Mouse (Mus musculus) MEL (cell line): ENCODE results near the gene Gm49342. TPM values are rescaled to one million over a fixed set of nuclear protein-coding genes. Genes with fewer than 3 reads are reported as not detected.

Source experiments
- DNase-seq: peaks from one replicate; pipeline ENCODE4 v3.0.0; 2011; ENCODE audit warnings: low read depth, low spot score
- H3K27ac ChIP-seq: 2 replicates; pipeline ENCODE4 v1.5.1; 2012; ENCODE audit warnings: low read depth, mild to moderate bottlenecking, control low read depth, low read length, moderate library complexity; ENCODE audit not compliant: control insufficient read depth
- H3K27me3 ChIP-seq, 2 experiments: fragments of 150-350 bp in 1 of 2; sonication (generic) in 1 of 2; 2 replicates each; pipeline ENCODE4 v1.6.1; 2012; ENCODE audit warnings: low read length in 2 of 2, mild to moderate bottlenecking in 2 of 2, improper control_type of control experiment in 1 of 2, moderate library complexity in 1 of 2; ENCODE audit not compliant: insufficient read depth in 2 of 2, control insufficient read depth in 1 of 2
- H3K36me3 ChIP-seq, 2 experiments: 2 replicates each; pipeline ENCODE4 v1.6.1; 2012 to 2014; ENCODE audit warnings: low read length in 2 of 2, improper control_type of control experiment in 1 of 2, inconsistent platforms in 1 of 2, mild to moderate bottlenecking in 1 of 2; ENCODE audit not compliant: insufficient read depth in 2 of 2, control insufficient read depth in 1 of 2
- H3K4me1 ChIP-seq, 2 experiments: fragments of 150-350 bp in 1 of 2; sonication (generic) in 1 of 2; 2 replicates each; pipeline ENCODE4 v1.6.1; 2012; ENCODE audit warnings: low read length in 2 of 2, improper control_type of control experiment in 1 of 2, mild to moderate bottlenecking in 1 of 2; ENCODE audit not compliant: insufficient read depth in 2 of 2, control insufficient read depth in 1 of 2
- H3K4me3 ChIP-seq, 2 experiments: fragments of 150-350 bp in 1 of 2; sonication (generic) in 1 of 2; 2 replicates each; pipeline ENCODE4 v1.5.1; 2012; ENCODE audit warnings: low read depth in 2 of 2, low read length in 2 of 2, mild to moderate bottlenecking in 2 of 2, moderate library complexity in 2 of 2, control low read depth in 1 of 2, improper control_type of control experiment in 1 of 2; ENCODE audit not compliant: control insufficient read depth in 1 of 2, insufficient read depth in 1 of 2
- H3K79me2 ChIP-seq: 2 replicates; pipeline ENCODE4 v1.6.1; 2012; ENCODE audit warnings: mild to moderate bottlenecking, low read length, moderate library complexity; ENCODE audit not compliant: control insufficient read depth, poor library complexity, insufficient read depth
- H3K9ac ChIP-seq: 2 replicates; pipeline ENCODE4 v1.6.1; 2012; ENCODE audit warnings: low read depth, mild to moderate bottlenecking, control low read depth, low read length, moderate library complexity; ENCODE audit not compliant: control insufficient read depth, poor library complexity, severe bottlenecking
- H3K9me3 ChIP-seq: fragments of 150-350 bp; sonication (generic); replicated peaks from 2 replicates; pipeline ENCODE4 v1.6.1; 2012; ENCODE audit warnings: mild to moderate bottlenecking, low read length, improper control_type of control experiment, moderate library complexity; ENCODE audit not compliant: insufficient read depth
- BHLHE40 ChIP-seq: IDR thresholded peaks from 2 replicates; pipeline ENCODE4 v1.6.1; 2012; ENCODE audit warnings: low read depth, mild to moderate bottlenecking, inconsistent platforms, low read length, improper control_type of control experiment, borderline replicate concordance
- CHD2 ChIP-seq: IDR thresholded peaks from 2 replicates; pipeline ENCODE4 v1.6.1; 2011; ENCODE audit warnings: low read length, improper control_type of control experiment
- CTCF ChIP-seq, 3 experiments: IDR thresholded peaks in 2 of 3; conservative IDR thresholded peaks in 1 of 3; 2 replicates each; pipeline ENCODE4 v1.5.1; 2011 to 2012; ENCODE audit warnings: low read length in 3 of 3, low read depth in 2 of 3, mild to moderate bottlenecking in 2 of 3, improper control_type of control experiment in 1 of 3, inconsistent platforms in 1 of 3, mixed read lengths in 1 of 3, moderate library complexity in 1 of 3; ENCODE audit not compliant: control insufficient read depth in 1 of 3, insufficient read depth in 1 of 3, poor library complexity in 1 of 3, severe bottlenecking in 1 of 3
- ELF1 ChIP-seq: IDR thresholded peaks from 2 replicates; pipeline ENCODE4 v1.6.1; 2014; ENCODE audit warnings: low read depth, mild to moderate bottlenecking, inconsistent platforms, low read length, improper control_type of control experiment, moderate library complexity
- EP300 ChIP-seq, 2 experiments: IDR thresholded peaks; 2 replicates each; pipeline ENCODE4 v1.6.1; 2011; ENCODE audit warnings: improper control_type of control experiment in 2 of 2, low read length in 2 of 2, low read depth in 1 of 2, mild to moderate bottlenecking in 1 of 2
- ETS1 ChIP-seq: IDR thresholded peaks from 2 replicates; pipeline ENCODE4 v1.6.1; 2012; ENCODE audit warnings: low read depth, mild to moderate bottlenecking, inconsistent platforms, low read length, improper control_type of control experiment, moderate library complexity
- GABPA ChIP-seq: IDR thresholded peaks from 2 replicates; pipeline ENCODE4 v1.6.1; 2012; ENCODE audit warnings: low read depth, mild to moderate bottlenecking, inconsistent platforms, low read length, improper control_type of control experiment, moderate library complexity
- HCFC1 ChIP-seq: IDR thresholded peaks from 2 replicates; pipeline ENCODE4 v1.6.1; 2012; ENCODE audit warnings: low read depth, mild to moderate bottlenecking, inconsistent platforms, low read length, improper control_type of control experiment, moderate library complexity
- MAFK ChIP-seq: IDR thresholded peaks from 2 replicates; pipeline ENCODE4 v1.6.1; 2011; ENCODE audit warnings: low read depth, mild to moderate bottlenecking, low read length, improper control_type of control experiment, borderline replicate concordance
- MAX ChIP-seq: IDR thresholded peaks from 2 replicates; pipeline ENCODE4 v1.6.1; 2011; ENCODE audit warnings: low read length, improper control_type of control experiment
- MEF2A ChIP-seq: IDR thresholded peaks from 2 replicates; pipeline ENCODE4 v1.6.1; 2014; ENCODE audit warnings: low read depth, mild to moderate bottlenecking, inconsistent platforms, low read length, improper control_type of control experiment; ENCODE audit not compliant: poor library complexity, insufficient replicate concordance, severe bottlenecking; ENCODE audit errors: extremely low read depth
- MXI1 ChIP-seq: IDR thresholded peaks from 2 replicates; pipeline ENCODE4 v1.6.1; 2011; ENCODE audit warnings: mild to moderate bottlenecking, low read depth, low read length, improper control_type of control experiment
- MYB ChIP-seq: IDR thresholded peaks from 2 replicates; pipeline ENCODE4 v1.6.1; 2011; ENCODE audit warnings: mild to moderate bottlenecking, low read depth, low read length, improper control_type of control experiment
- NELFE ChIP-seq: IDR thresholded peaks from 2 replicates; pipeline ENCODE4 v1.6.1; 2011; ENCODE audit warnings: low read depth, low read length, improper control_type of control experiment
- POLR2A ChIP-seq, 2 experiments: IDR thresholded peaks; 2 replicates each; pipeline ENCODE4 v1.6.1; 2011 to 2012; ENCODE audit warnings: low read length in 2 of 2, mild to moderate bottlenecking in 2 of 2, control low read depth in 1 of 2, improper control_type of control experiment in 1 of 2, low read depth in 1 of 2, moderate library complexity in 1 of 2; ENCODE audit not compliant: control insufficient read depth in 1 of 2, insufficient read depth in 1 of 2, poor library complexity in 1 of 2
- POLR2AphosphoS2 ChIP-seq: IDR thresholded peaks from 2 replicates; pipeline ENCODE4 v1.6.1; 2011; ENCODE audit warnings: low read length, improper control_type of control experiment
- POLR2AphosphoS5 ChIP-seq: IDR thresholded peaks from 2 replicates; pipeline ENCODE4 v1.6.1; 2012; ENCODE audit warnings: low read depth, borderline replicate concordance, mild to moderate bottlenecking, inconsistent platforms, low read length, moderate library complexity, mixed read lengths
- RAD21 ChIP-seq: IDR thresholded peaks from 2 replicates; pipeline ENCODE4 v1.6.1; 2011; ENCODE audit warnings: mild to moderate bottlenecking, low read depth, low read length, improper control_type of control experiment
- SMC3 ChIP-seq: IDR thresholded peaks from 2 replicates; pipeline ENCODE4 v1.6.1; 2011; ENCODE audit warnings: low read depth, low read length, improper control_type of control experiment
- TAL1 ChIP-seq: IDR thresholded peaks from 2 replicates; pipeline ENCODE4 v1.6.1; 2012; ENCODE audit warnings: mild to moderate bottlenecking, inconsistent platforms, low read length, moderate library complexity, mixed read lengths
- TBP ChIP-seq: IDR thresholded peaks from 2 replicates; pipeline ENCODE4 v1.8.0; 2011; ENCODE audit warnings: low read depth, low read length, improper control_type of control experiment
- USF2 ChIP-seq, 2 experiments: IDR thresholded peaks; 2 replicates each; pipeline ENCODE4 v1.6.1; 2011 to 2012; ENCODE audit warnings: improper control_type of control experiment in 2 of 2, low read length in 2 of 2, borderline replicate concordance in 1 of 2, inconsistent platforms in 1 of 2, low read depth in 1 of 2, mild to moderate bottlenecking in 1 of 2; ENCODE audit not compliant: insufficient read depth in 1 of 2
- ZKSCAN1 ChIP-seq: IDR thresholded peaks from 2 replicates; pipeline ENCODE4 v1.6.1; 2012; ENCODE audit warnings: low read depth, mild to moderate bottlenecking, inconsistent platforms, low read length, improper control_type of control experiment, moderate library complexity
- polyA plus RNA-seq, 2 experiments: library from polyadenylated mRNA; stranded (reverse) in 1 of 2; unstranded in 1 of 2; fragments of >175 nt in 1 of 2; fragments of >200 nt in 1 of 2; gene quantifications; 2 replicates each; pipeline versions ENCODE4 v1.2.1 to v1.2.4; 2012; ENCODE audit warnings: low replicate concordance in 2 of 2, low read depth in 1 of 2; ENCODE audit not compliant: insufficient read length in 2 of 2, insufficient read depth in 1 of 2, missing spikeins in 1 of 2
- total RNA-seq: library from RNA; depleted of rRNA; stranded (reverse); fragments of 300-350 nt; gene quantifications from 2 replicates; pipeline ENCODE4 v1.2.3, GENCODE M21; 2012

The Gm49342 gene
- total and polyA plus RNA-seq, 3 experiments, result 14.5 to 45.2 TPM; not detected in 1

GRCm38 (mm10) chr14:50929951-50930350, 14.4 kb upstream of the Gm49342 start:
- peaks cover 0 to 13% of the 10 kb centered on the region in 2 experiments; a peak in 2 of 4 replicates for H3K36me3 ChIP-seq
- H3K4me3 ChIP-seq, result peak overlapping the region; percentile 73
- H3K9me3 ChIP-seq, result no peaks in the 10 kb centered on the region
- TF ChIP-seq RAD21 (no peak), SMC3 (no peak), POLR2A (IDR thresholded peaks at IDR 0.05; ENCODE audit: control insufficient read depth in 1 of 2, insufficient read depth in 1 of 2, low read depth in 1 of 2, low read length in 2 of 2, poor library complexity in 1 of 2) (no peak)
- no peak overlapping the region; the same call in 1 of the 2 replicates for H3K27ac ChIP-seq
- no peak for DNase-seq
- peaks cover 0 to 4% of the 10 kb centered on the region in 2 experiments; a peak in 2 of 4 replicates for H3K4me1 ChIP-seq
- H3K27me3 ChIP-seq, result no peaks in the 10 kb centered on the region
- peak overlapping the region; percentile 80 for H3K9ac ChIP-seq
- H3K79me2 ChIP-seq, result peaks cover 23% of the 10 kb centered on the region

GRCm38 (mm10) chr14:50930377-50930753, 14.0 kb upstream of the Gm49342 start:
- peak overlapping the region; percentile 73 for H3K4me3 ChIP-seq
- H3K27ac ChIP-seq, result peak overlapping the region; percentile 29
- H3K4me1 ChIP-seq, result peaks cover 0 to 4% of the 10 kb centered on the region in 2 experiments; a peak in 2 of 4 replicates
- H3K79me2 ChIP-seq, result peaks cover 18% of the 10 kb centered on the region
- H3K27me3 ChIP-seq, result no peaks in the 10 kb centered on the region
- H3K9me3 ChIP-seq, result no peaks in the 10 kb centered on the region
- H3K9ac ChIP-seq, result peak overlapping the region; percentile 80
- peaks cover 0 to 13% of the 10 kb centered on the region in 2 experiments; a peak in 2 of 4 replicates for H3K36me3 ChIP-seq
- TF ChIP-seq TBP, result 0 out of 2 replicates have a peak, but pooled peaks have one; percentile 17
- no peak for TF ChIP-seq GABPA
- TF ChIP-seq SMC3, result no peak
- peak; percentile 48 for DNase-seq

GRCm38 (mm10) chr14:50930754-50931492, 13.4 kb upstream of the Gm49342 start, which contains the start of the genes Pip4p1 and Pnp:
TSS of gene Pip4p1 (minus strand) at chr14:50930856.
TSS of gene Pnp (plus strand) at chr14:50931082.
- Histone ChIP-seq H3K4me1 (peaks cover 0 to 4% of the 10 kb centered on the region in 2 experiments; a peak in 2 of 4 replicates), H3K4me3 (peak within 1 kb of the TSS; percentile 73), H3K27me3 (no peaks in the 10 kb centered on the region)
- TF ChIP-seq ETS1 (peak; percentile 76), POLR2AphosphoS5 (no peak), MXI1 (peak; percentile 80), EP300 (IDR thresholded peaks at IDR 0.05; ENCODE audit: low read depth in 1 of 2, low read length in 2 of 2) (no peak), MAX (peak; percentile 99), CTCF (IDR thresholded peaks at IDR 0.05 in 2 of 3, conservative IDR thresholded peaks at IDR 0.05 in 1 of 3; ENCODE audit: control insufficient read depth in 1 of 3, insufficient read depth in 1 of 3, low read depth in 2 of 3, low read length in 3 of 3, poor library complexity in 1 of 3, severe bottlenecking in 1 of 3) (no peak), NELFE (peak; percentile 68), HCFC1 (peak; percentile 82), MAFK (no peak), USF2 (IDR thresholded peaks at IDR 0.05; ENCODE audit: borderline replicate concordance in 1 of 2, insufficient read depth in 1 of 2, low read depth in 1 of 2, low read length in 2 of 2) (peak; percentile 95 to 98), MEF2A (no peak), TAL1 (no peak), POLR2A (IDR thresholded peaks at IDR 0.05; ENCODE audit: control insufficient read depth in 1 of 2, insufficient read depth in 1 of 2, low read depth in 1 of 2, low read length in 2 of 2, poor library complexity in 1 of 2) (peak; percentile 69 to 83), POLR2AphosphoS2 (peak; percentile 94), CHD2 (no peak; the same call in 1 of the 2 replicates), ZKSCAN1 (no peak), ELF1 (peak; percentile 85), BHLHE40 (peak; percentile 99), RAD21 (no peak), SMC3 (no peak), MYB (no peak)

More at GRCm38 (mm10) chr14:50930754-50931492, 13.4 kb upstream of the Gm49342 start, which contains the start of the genes Pip4p1 and Pnp:
- H3K9me3 ChIP-seq, result no peaks in the 10 kb centered on the region
- H3K27ac ChIP-seq, result peak within 1 kb of the TSS; percentile 97
- DNase-seq, result peak; percentile 99
- H3K36me3 ChIP-seq, result peaks cover 0 to 11% of the 10 kb centered on the region in 2 experiments; a peak in 2 of 4 replicates
- H3K9ac ChIP-seq, result peak within 1 kb of the TSS; percentile 89
- H3K79me2 ChIP-seq, result peaks cover 15% of the 10 kb centered on the region
